Mouse (Mus musculus) hindbrain, embryonic 15.5 days (tissue): ENCODE data around the gene S1pr4. TPM values are rescaled to one million over a fixed set of nuclear protein-coding genes. Genes with fewer than 3 reads are reported as not detected.

Experiments used
- ATAC-seq: fragments of 200-750 bp; cut with Nextera tagmentation; 2 replicates; pipeline ENCODE4 v1.8.0; 2017; ENCODE audit warnings: low read depth, moderate number of reproducible peaks, moderate TSS enrichment; ENCODE audit not compliant: low FRiP score
- H3K27ac ChIP-seq: fragments of 300-500 bp; sonication (generic); replicated peaks from 2 replicates; pipeline ENCODE4 v1.5.1; 2015; ENCODE audit warnings: mild to moderate bottlenecking, inconsistent platforms
- H3K27me3 ChIP-seq: fragments of 300-500 bp; sonication (generic); 2 replicates; pipeline ENCODE4 v1.6.1; 2015; ENCODE audit warnings: control low read depth, inconsistent platforms
- H3K36me3 ChIP-seq: fragments of 300-500 bp; sonication (generic); 2 replicates; pipeline ENCODE4 v1.6.1; 2015; ENCODE audit warnings: control low read depth, inconsistent platforms
- H3K4me1 ChIP-seq: fragments of 300-500 bp; sonication (generic); replicated peaks from 2 replicates; pipeline ENCODE4 v1.6.1; 2015; ENCODE audit warnings: control low read depth, inconsistent platforms
- H3K4me2 ChIP-seq: fragments of 300-500 bp; sonication (generic); 2 replicates; pipeline ENCODE4 v1.6.1; 2015; ENCODE audit warnings: moderate library complexity, mild to moderate bottlenecking, inconsistent platforms
- H3K4me3 ChIP-seq: fragments of 300-500 bp; sonication (generic); 2 replicates; pipeline ENCODE4 v1.5.1; 2015; ENCODE audit warnings: mild to moderate bottlenecking, inconsistent platforms
- H3K9ac ChIP-seq: fragments of 300-500 bp; sonication (generic); 2 replicates; pipeline ENCODE4 v1.6.1; 2015; ENCODE audit warnings: inconsistent platforms
- H3K9me3 ChIP-seq: fragments of 300-500 bp; sonication (generic); 2 replicates; pipeline ENCODE4 v1.6.1; 2016; ENCODE audit warnings: control low read depth, inconsistent platforms
- WGBS: fragments of 180-500 bp; shearing (Covaris S2); methylation state at CpG from one replicate; pipeline ENCODE4 v1.1.7; 2015; 5-methylcytosine and 5-hydroxymethylcytosine counted together
- polyA plus RNA-seq: library from polyadenylated mRNA; unstranded; fragments of >200 nt; fragmentation: Nextera tagmentation; extraction: Ambion mirVana; gene quantifications from 2 replicates; pipeline ENCODE4 v1.2.1, GENCODE M21; 2015

S1pr4 gene
- polyA plus RNA-seq, 1 experiment from 2014 or later, result 0.86 TPM

GRCm38 (mm10) chr10:81513798-81514197, 13.9 kb upstream of the S1pr4 start:
- Histone ChIP-seq H3K4me2 (no peak overlapping the region), H3K4me3 (no peak overlapping the region), H3K36me3 (no peaks in the 10 kb centered on the region), H3K9ac (no peak overlapping the region), H3K4me1 (no peaks in the 10 kb centered on the region), H3K27ac (no peak overlapping the region), H3K27me3 (no peaks in the 10 kb centered on the region), H3K9me3 (no peaks in the 10 kb centered on the region)
- ATAC-seq, result no peak
- WGBS, result 87% methylated on average over 5 of the region's 5 CpGs

- Histone ChIP-seq H3K4me3 (no peak overlapping the region), H3K9ac (no peak overlapping the region), H3K9me3 (no peaks in the 10 kb centered on the region), H3K27me3 (no peaks in the 10 kb centered on the region), H3K4me1 (no peaks in the 10 kb centered on the region), H3K36me3 (no peaks in the 10 kb centered on the region), H3K4me2 (no peak overlapping the region), H3K27ac (no peak overlapping the region)
- 83% methylated on average over 14 of the region's 14 CpGs for WGBS
- ATAC-seq, result no peak
Observed at GRCm38 (mm10) chr10:81510246-81510810, 10.4 kb upstream of the S1pr4 start.

GRCm38 (mm10) chr10:81507691-81508489, 8.0 kb upstream of the S1pr4 start:
- Histone ChIP-seq H3K4me1 (0 out of 2 replicates have a peak, but pooled peaks cover 2% of the 10 kb centered on the region), H3K4me2 (no peak overlapping the region), H3K9me3 (no peaks in the 10 kb centered on the region), H3K9ac (no peak overlapping the region), H3K27ac (no peak overlapping the region), H3K36me3 (no peaks in the 10 kb centered on the region), H3K4me3 (no peak overlapping the region), H3K27me3 (0 out of 2 replicates have a peak, but pooled peaks cover 6% of the 10 kb centered on the region)
- 77% methylated on average over 13 of the region's 13 CpGs for WGBS
- ATAC-seq, result no peak

- Histone ChIP-seq H3K4me2 (no peak overlapping the region), H3K36me3 (no peaks in the 10 kb centered on the region), H3K9ac (no peak overlapping the region), H3K9me3 (no peaks in the 10 kb centered on the region), H3K27me3 (0 out of 2 replicates have a peak, but pooled peaks cover 6% of the 10 kb centered on the region), H3K4me1 (0 out of 2 replicates have a peak, but pooled peaks cover 4% of the 10 kb centered on the region), H3K27ac (no peak overlapping the region), H3K4me3 (no peak overlapping the region)
- ATAC-seq, result no peak
- 34% methylated on average over 6 of the region's 6 CpGs for WGBS
Observed at GRCm38 (mm10) chr10:81507095-81507494, 7.2 kb upstream of the S1pr4 start.

GRCm38 (mm10) chr10:81505016-81505664, 5.2 kb upstream of the S1pr4 start:
- no peaks in the 10 kb centered on the region for H3K9me3 ChIP-seq
- H3K36me3 ChIP-seq, result no peaks in the 10 kb centered on the region
- no peak for ATAC-seq
- 0 out of 2 replicates have a peak, but pooled peaks cover 8% of the 10 kb centered on the region for H3K27me3 ChIP-seq
- no peak overlapping the region for H3K4me2 ChIP-seq
- 78% methylated on average over 12 of the region's 15 CpGs for WGBS
- H3K4me1 ChIP-seq, result 0 out of 2 replicates have a peak, but pooled peaks cover 4% of the 10 kb centered on the region
- H3K4me3 ChIP-seq, result no peak overlapping the region
- H3K9ac ChIP-seq, result no peak overlapping the region
- H3K27ac ChIP-seq, result no peak overlapping the region

GRCm38 (mm10) chr10:81502658-81503057, 2.7 kb upstream of the S1pr4 start:
- Histone ChIP-seq H3K27me3 (0 out of 2 replicates have a peak, but pooled peaks cover 8% of the 10 kb centered on the region), H3K4me1 (peaks cover 7% of the 10 kb centered on the region; the same call in 1 of the 2 replicates)
- WGBS, result 6% methylated on average over 36 of the region's 36 CpGs

GRCm38 (mm10) chr10:81501863-81502262, 1.9 kb upstream of the S1pr4 start:
- Histone ChIP-seq H3K4me3 (no peak overlapping the region), H3K4me2 (no peak overlapping the region), H3K27me3 (0 out of 2 replicates have a peak, but pooled peaks cover 8% of the 10 kb centered on the region), H3K4me1 (peaks cover 13% of the 10 kb centered on the region), H3K27ac (no peak overlapping the region), H3K36me3 (no peaks in the 10 kb centered on the region), H3K9ac (no peak overlapping the region), H3K9me3 (no peaks in the 10 kb centered on the region)
- no peak for ATAC-seq
- 88% methylated on average over 5 of the region's 5 CpGs for WGBS

More at GRCm38 (mm10) chr10:81502658-81503057, 2.7 kb upstream of the S1pr4 start:
- H3K36me3 ChIP-seq, result no peaks in the 10 kb centered on the region
- H3K27ac ChIP-seq, result no peak overlapping the region
- H3K4me3 ChIP-seq, result peak overlapping the region; percentile 48
- ATAC-seq, result 0 out of 2 replicates have a peak, but pooled peaks have one; percentile 13
- H3K9me3 ChIP-seq, result no peaks in the 10 kb centered on the region
- H3K9ac ChIP-seq, result peak overlapping the region; percentile 51
- H3K4me2 ChIP-seq, result peak overlapping the region; percentile 86

- 77% methylated on average over 23 of the region's 23 CpGs for WGBS
- Histone ChIP-seq H3K9me3 (no peaks in the 10 kb centered on the region), H3K9ac (no peak overlapping the region), H3K4me1 (peaks cover 26% of the 10 kb centered on the region), H3K27ac (no peak overlapping the region), H3K27me3 (0 out of 2 replicates have a peak, but pooled peaks cover 8% of the 10 kb centered on the region), H3K4me2 (no peak overlapping the region), H3K4me3 (no peak overlapping the region), H3K36me3 (no peaks in the 10 kb centered on the region)
- ATAC-seq, result no peak
Observed at GRCm38 (mm10) chr10:81499250-81499901, 556 bp downstream of the S1pr4 start.

GRCm38 (mm10) chr10:81498316-81499249, 1.3 kb downstream of the S1pr4 start:
- WGBS, result 87% methylated on average over 38 of the region's 38 CpGs
- ATAC-seq, result no peak
- H3K9me3 ChIP-seq, result no peaks in the 10 kb centered on the region
- H3K27me3 ChIP-seq, result 0 out of 2 replicates have a peak, but pooled peaks cover 3% of the 10 kb centered on the region
- H3K36me3 ChIP-seq, result no peaks in the 10 kb centered on the region
- H3K27ac ChIP-seq, result no peak overlapping the region
- H3K9ac ChIP-seq, result no peak overlapping the region
- H3K4me2 ChIP-seq, result no peak overlapping the region
- no peak overlapping the region for H3K4me3 ChIP-seq
- H3K4me1 ChIP-seq, result peaks cover 30% of the 10 kb centered on the region

GRCm38 (mm10) chr10:81497401-81498270, 2.3 kb downstream of the S1pr4 start:
- H3K4me1 ChIP-seq, result peaks cover 26% of the 10 kb centered on the region
- peaks cover 5% of the 10 kb centered on the region for H3K36me3 ChIP-seq
- peak overlapping the region; percentile 99 for H3K4me2 ChIP-seq
- ATAC-seq, result no peak
- H3K27me3 ChIP-seq, result 0 out of 2 replicates have a peak, but pooled peaks cover 2% of the 10 kb centered on the region
- peak overlapping the region; percentile 87 for H3K27ac ChIP-seq
- no peaks in the 10 kb centered on the region for H3K9me3 ChIP-seq
- peak overlapping the region; percentile 51; the same call in 1 of the 2 replicates for H3K9ac ChIP-seq
- H3K4me3 ChIP-seq, result peak overlapping the region; percentile 81
- 84% methylated on average over 17 of the region's 17 CpGs for WGBS
